Mouse (Mus musculus) liver (tissue): ENCODE results near the gene Gm14391.
"Not testable (repeated sequence)": the region's sequence is repeated elsewhere in the genome, so short reads cannot be mapped to it uniquely, and the experiment has no call there.

Experiments used
- DNase-seq: peaks from one replicate; pipeline ENCODE4 v3.0.0-alpha.2; 2020; ENCODE audit warnings: mixed read lengths

Gm14391 gene

GRCm38 (mm10) chr2:175206732-175207131 is at the start of gene Gm14391:
Gm14391 (minus strand) TSS chr2:175206917.
- not testable (repeated sequence) for DNase-seq

DNA sequence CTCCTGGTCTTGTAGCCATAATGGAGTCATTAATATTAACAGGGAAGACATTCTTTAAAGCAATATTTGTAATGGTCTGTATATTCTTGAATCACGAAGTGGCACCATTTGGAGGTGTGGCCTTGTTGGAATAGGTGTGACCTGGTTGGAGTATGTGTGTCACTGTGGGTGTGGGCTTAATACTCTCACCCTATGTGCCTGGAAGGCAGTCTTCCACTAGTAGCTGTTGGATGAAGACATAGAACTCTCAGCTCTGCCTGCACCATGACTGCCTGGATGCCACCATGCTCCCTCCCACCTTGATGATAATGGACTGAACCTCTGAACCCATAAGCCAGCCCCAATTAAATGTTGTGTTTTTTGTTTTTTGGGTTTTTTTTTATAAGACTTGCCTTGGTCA is 27.7 kb downstream of the Gm14391 start:
- not testable (repeated sequence) for DNase-seq

DNA sequence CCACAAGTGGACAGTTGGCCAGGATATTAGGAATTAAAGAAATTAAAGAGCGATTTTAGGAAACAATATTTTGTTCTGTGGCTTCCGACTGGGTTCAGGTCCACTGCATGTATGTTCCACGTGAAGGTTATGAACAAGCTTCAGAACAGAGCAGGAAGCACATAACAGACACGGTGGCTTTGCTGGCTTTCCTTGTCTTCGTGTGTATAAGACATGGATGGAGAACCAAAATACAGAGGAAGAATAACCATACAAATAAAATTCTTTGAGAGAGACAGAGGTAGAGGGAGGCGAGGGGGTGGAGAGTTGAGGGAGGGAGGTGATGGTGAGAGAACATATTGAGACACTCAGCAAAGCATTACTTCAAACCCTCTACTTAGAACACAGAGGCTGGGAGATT is 30.4 kb downstream of the Gm14391 start:
- no peak for DNase-seq

DNA sequence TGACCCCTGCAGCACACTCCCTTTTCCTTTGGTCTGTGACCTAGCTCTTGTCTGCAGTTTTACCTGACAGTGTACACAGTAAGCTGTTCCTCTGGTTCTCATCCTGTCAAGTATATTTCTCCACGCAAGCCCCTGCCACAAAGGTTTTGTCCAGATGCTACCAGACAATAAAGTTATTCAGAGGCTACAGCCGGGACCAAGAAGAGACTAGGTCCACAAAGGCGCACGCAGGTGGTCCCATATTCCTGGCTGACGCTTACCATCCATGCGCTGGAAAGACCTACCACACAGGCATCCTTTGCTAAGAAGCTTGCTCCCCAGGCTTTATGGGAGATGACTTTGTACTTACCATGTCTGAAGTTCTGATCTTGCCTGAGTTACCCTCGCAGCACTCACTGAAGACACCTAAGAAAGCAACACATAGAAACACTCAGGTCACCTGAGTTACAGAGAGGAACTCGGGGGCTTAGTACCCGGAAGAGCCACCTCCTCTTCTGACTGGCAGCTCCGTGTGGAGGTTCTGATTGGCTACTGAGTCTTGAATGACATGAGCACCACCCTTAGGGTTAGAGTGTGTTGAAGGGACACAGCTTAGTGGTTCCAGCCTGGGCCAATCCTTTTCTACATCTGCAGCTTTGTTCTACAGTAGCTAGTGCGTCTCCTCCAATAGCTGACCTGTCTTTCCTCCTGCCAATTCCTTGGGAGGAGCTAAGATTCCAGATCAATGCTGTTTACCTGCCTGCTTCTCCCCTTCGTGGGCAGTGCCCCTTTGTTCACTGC is 31.1 kb downstream of the Gm14391 start, which contains the start of gene Gm14443:
TSS of gene Gm14443 (minus strand) at position 471 of the 780 bp plus-strand sequence.
- DNase-seq: not testable (repeated sequence)

GRCm38 (mm10) chr2:175174058-175174457 is 32.7 kb downstream of the Gm14391 start:
- not testable (repeated sequence) for DNase-seq

- not testable (repeated sequence) for DNase-seq
Measured at GRCm38 (mm10) chr2:175172906-175173595, 33.7 kb downstream of the Gm14391 start.

DNA sequence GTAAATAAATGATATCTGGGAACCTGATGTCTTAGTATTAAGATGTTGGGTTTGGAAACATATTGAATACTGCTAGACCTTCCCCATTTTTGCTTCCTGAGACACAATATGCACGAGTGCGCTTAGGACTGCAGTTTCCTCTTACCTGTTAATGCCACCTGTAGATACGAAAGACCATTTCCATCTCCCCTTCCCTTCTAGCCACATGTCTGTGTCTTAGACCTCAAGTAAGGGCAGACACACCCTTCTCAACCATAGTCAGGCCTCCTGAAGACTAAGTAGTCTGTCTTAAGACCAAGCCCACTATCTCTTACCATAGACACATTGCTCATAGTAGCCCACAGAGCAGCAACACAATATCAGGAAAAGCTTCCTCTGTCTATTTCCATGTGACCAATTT is 34.6 kb downstream of the Gm14391 start:
- DNase-seq: no peak

DNA sequence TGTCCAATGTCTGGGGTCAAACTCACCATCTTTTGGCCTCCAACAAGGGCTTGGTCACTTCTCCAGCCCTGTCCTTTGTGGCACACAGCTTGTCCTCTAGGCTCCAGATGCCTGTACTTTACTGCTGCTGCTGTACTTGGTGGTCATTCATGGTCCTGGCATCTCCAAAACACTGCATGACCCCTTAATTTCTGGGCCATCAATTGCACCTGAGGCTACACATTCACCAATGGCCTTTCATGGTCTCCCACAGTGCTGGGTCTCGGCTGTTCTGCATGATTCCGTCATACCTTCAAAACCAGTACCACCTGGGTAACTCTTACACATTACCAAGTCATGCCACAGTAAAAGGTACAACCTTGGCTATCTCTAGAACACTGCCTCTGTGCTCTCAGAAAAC is 39.8 kb downstream of the Gm14391 start:
- DNase-seq: not testable (repeated sequence)

DNA sequence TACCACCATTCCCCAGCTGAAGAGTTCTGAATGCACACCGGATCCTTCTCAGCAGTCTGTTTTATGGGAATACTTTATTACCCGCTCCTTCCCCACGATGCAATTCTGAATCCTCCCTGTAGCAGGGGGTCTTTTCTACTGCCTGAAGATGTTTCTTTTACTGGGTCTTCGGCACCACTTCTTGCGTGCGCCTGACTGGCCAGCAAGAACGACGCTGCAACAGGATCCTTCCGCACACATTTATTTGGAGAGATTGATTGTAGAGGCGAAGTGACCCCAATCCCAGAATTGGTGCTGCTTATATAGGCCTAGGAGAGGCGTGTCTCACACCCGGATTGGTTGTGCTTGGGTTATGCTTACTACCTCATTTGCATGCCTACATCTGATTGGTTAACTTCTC is 41.6 kb downstream of the Gm14391 start:
- DNase-seq: not testable (repeated sequence)

DNA sequence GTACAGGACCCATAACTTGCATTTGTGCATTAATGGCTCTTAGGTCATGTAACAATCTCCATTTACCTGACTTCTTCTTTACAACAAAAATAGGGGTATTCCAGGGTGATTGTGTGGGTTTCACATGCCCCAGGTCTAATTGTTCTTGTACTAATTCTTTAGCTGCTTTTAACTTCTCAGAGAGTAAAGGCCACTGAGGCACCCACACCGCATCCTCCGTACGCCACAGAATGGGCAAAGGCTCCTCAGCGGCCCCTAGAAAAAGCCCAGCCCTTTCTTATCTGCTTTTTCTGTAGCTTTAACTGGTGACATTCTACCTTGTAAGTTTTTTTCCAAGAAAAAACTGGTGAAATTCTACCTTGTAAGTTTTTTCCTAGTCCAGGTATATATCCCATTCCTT is 45.3 kb downstream of the Gm14391 start:
- DNase-seq: not testable (repeated sequence)

GRCm38 (mm10) chr2:175158642-175159041 is 48.1 kb downstream of the Gm14391 start:
- no peak for DNase-seq

GRCm38 (mm10) chr2:175156696-175157095 is 50.0 kb downstream of the Gm14391 start:
- DNase-seq: no peak

GRCm38 (mm10) chr2:175141993-175142295 is 64.8 kb downstream of the Gm14391 start, which contains the start of gene Gm14399:
Gm14399 (minus strand) TSS chr2:175142012.
- DNase-seq: not testable (repeated sequence)

GRCm38 (mm10) chr2:175141118-175141992 is 65.4 kb downstream of the Gm14391 start:
- not testable (repeated sequence) for DNase-seq
